Mouse (Mus musculus): ENCODE data around the gene Zan. TPM values are rescaled to one million over a fixed set of nuclear protein-coding genes. Genes with fewer than 3 reads are reported as not detected.

Zan gene
- total RNA-seq, 4 experiments from 2014 or later: not detected

DNA sequence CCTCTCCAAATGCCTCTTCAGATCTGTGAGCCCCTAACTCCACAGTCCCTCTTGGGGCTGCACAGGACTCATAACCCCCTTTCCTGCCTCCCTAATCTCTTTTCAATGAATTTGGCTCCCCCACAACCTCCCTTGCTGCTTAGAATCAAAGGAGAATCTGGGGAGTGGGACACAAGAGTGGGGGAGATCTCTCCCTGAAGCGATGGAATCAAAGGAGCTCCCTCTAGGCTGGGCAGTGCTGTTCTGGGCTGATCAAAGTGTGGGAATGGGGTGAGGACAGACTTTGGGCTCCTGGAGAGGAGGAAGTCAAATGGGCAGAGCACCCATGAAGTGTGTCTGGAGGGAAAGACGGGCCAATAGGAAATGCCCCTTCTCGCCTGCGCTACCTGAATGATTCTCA is 125.5 kb downstream of the Zan start:
- DNase-seq (ENCODE audit: low spot score): no peak

DNA sequence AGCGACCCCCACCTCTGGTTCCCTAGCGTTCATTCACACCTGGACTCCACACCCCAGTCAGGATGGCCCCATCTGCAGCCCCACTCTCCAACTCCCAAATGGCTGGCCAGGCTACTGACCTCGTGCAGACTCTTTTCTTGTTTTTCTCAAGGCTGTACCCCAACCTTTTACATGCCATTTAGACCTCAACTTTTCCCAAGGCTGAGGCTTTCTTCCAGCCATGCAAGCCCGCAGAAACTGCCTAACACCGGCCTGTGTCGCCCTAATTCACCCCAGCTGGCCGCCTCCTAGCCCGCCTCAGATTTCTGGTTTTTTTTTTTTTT is 125.8 kb downstream of the Zan start:
- DNase-seq (ENCODE audit: low spot score): no peak

DNA sequence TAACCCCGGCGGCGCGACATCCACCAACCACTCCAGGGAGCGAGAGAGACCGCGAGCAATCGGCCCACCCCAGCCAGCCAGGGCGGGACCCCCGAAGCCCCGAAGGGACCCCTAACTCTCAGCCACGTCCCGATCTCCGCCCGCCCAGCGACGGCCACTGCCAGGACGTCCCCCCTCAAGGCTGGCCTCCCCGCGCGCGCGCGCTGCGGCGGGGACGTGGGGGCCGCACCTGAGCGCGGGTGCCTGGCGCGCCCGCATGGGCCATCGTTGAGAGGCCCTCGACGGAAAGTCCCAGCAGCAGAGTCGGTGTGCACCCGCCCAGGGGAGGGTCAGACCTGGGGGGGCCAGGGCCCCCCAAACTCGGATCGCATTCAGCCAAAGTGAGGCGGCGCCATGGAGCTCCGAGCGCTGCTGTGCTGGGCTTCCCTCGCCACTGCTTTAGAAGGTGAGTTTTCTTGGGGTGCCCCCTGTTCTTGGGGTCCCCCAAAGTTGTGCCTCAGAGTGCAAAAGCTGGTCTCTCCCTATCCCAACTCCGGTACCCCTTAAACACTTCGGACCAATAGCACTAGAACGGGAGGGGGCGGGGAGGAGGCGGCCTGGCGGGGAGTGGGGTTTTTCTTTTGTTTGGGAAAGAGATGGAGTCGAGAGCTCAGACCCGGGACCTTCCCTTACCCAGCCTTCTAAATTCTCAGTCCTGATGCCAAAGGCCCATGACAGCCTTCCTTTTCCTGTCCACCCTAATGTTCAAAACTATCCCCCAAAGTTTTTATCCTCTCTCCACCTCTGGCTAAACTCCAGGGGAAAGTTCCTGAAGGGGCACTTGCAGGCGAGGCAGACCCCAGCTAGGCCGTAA is 126.4 kb downstream of the Zan start:
- no peak for DNase-seq (ENCODE audit: low spot score)

DNA sequence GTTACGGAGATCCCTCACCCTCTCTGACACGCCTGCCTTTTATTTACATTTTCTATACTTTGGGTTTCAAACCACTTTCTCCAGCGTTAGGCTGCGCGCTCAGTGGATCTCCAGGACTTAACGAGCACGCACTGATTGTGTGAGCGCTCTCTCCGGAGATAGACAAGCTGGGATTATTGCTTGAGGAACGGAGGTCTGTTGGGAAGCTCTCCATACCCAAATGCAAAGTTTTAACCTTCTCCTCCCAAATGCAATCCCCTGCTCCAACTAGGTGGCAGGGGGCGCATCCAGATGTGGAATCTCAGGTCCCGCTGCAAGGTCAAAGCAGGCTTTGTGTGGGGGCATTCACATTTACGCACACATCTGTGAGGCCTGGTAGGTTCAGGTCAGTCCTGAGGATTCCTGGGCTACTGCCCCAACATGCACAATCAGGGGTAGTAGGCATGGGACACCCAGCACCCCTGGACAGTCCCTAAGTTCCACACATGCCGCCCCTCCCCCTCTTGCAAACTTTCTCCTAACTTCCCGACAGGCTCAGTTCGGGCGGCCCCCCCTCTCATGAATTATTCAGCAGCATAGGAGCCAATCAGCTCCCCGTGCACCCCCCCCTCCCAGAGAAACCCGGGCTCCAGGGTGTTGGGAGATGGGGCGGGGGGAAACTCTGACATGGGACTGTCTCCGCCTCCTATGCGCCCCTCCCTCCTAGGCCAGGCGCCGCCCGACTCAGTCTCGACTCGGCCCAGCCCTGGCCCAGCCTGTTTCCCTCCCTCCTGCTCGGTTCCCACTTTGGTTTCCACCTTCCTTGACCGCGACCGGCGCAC is 127.3 kb downstream of the Zan start, which contains the start of gene Ephb4:
Ephb4 (plus strand) TSS at position 726 of the 821 bp plus-strand sequence.
- peak; percentile 94 for DNase-seq (ENCODE audit: low spot score)

DNA sequence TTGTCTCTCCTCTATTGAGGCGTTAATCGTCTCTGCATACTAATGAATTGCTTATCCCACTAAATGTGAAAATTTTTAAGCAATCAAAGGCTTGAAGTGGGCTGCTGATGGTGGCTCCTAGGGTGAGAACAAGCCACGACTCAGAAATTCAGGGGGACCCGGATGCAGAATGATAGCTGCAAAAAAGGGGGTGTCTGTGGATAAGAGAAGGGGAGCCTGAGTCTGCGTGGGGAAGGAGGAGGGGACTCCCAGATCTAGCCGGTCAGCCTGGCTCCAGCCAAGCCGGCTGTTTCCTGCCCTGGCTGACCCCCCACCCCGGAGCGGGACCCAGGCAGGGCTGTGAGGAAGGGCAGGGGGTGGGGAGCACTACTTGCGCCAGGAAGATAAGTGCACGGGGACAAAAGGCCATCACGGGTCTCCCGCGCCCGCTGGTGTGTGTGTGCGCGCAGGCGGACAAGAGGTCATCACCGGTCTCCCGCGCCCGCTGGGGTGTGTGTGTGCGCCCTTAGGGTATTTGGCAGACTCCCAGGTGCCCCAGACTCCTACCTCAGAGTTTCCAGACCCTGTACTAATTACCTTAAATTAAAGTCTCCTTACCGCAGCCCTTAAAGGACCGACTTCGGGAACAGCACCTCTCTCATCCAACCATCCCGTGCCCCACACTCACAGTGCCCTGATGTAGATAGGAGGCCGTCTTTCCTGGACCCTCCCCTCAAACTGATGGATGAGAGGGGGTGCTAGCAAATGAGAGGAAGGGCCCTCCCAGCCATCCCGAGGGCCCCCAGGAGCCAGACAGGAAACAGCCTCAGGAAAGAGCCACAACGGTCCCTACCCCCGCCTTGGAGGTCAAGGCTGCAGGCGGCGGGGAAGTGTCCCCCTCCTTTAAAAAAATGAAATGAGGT is 128.1 kb downstream of the Zan start:
- DNase-seq (ENCODE audit: low spot score): peak; percentile 85

DNA sequence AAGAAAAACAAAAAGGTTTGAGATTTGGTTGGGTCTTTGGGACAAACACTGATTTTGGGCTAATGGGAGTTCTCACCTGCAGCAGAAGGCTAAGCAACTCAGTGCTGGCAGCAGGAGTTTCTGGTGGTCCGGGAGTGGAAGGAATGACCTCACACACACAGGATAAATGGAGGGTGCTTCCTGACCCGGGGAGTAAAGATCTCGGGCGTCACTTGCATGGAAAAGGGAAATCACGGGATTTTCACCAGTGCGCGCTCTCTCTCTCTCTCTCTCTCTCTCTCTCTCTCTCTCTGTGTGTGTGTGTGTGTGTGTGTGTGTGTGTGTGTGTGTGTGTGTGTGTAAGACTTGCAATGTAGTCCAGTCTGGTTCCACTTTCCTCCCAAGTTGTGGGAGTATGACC is 129.0 kb downstream of the Zan start:
- DNase-seq (ENCODE audit: low spot score): no peak

DNA sequence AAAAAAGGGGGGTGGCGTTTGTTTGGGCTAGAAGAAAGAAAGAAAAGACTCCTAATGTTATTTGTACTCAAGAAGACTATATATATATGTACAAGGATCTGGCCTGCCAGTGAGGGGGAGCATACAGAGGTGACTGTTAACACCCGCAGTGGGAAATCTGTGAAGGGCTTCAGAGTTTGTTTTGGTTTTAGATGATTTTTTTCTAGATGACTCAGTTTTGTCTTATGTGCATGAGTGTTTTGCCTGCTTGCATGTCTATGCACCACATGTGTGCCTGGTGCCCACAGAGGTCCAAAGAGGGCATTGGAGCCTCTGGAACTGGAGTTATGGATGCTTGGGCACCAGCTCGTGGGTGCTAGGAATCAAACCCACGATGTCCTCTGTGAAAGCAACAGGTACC is 129.9 kb downstream of the Zan start:
- DNase-seq (ENCODE audit: low spot score): no peak

DNA sequence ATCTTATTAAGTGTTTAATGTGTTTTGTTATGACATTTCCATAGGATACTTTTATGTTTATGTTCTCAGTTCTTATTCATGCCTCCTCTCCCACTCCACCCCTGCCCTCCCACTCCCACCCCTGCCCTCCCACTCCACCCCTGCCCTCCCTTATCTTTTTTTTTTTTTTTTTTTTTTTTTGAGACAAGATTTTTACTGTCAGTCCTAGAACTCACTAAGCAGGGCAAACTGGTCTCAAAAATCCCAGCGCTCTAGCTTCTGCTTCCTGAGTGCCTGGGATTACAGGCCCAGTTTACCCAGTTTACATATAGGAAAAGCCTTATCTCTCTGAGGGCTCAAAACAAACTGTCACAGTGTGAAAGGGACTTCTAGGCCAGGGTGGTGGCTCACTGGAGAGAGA is 130.5 kb downstream of the Zan start:
- no peak for DNase-seq (ENCODE audit: low spot score)

DNA sequence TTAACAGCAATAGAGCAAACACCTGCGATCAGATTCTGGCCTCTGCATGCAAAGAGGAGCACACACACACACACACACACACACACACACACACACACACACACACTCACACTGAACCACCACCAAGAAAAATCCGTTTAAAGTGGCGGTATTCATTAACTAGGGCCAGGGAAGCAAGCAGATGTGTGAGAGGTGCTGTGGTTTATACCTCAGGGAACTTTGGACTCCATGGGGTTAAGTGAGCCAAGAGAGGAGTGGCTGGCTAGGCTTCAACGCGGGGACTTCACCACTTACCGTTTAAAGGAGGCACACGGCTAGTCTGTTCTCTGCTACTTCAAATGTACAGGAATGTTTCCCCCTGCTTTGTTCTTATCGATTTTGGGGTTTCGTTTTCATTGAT is 131.0 kb downstream of the Zan start:
- DNase-seq (ENCODE audit: low spot score): no peak

DNA sequence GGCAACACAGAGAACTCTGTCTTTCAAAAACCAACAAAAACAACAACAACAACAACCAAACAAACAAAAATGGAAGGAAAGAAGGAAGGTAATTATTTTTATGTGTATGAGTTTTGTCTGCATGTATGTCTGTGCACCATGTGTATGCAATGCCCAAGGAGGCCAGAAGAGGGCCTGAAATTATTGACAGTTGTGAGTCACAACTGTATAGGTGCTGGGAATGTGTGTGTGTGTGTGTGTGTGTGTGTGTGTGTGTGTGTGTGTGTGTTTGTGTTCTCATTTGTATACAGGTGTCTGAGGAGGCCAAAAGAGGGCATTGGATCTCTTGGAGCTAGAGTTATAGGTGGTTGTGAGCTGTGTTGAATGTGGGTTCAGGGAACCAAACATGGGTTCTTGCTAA is 133.0 kb downstream of the Zan start:
- DNase-seq (ENCODE audit: low spot score): no peak

DNA sequence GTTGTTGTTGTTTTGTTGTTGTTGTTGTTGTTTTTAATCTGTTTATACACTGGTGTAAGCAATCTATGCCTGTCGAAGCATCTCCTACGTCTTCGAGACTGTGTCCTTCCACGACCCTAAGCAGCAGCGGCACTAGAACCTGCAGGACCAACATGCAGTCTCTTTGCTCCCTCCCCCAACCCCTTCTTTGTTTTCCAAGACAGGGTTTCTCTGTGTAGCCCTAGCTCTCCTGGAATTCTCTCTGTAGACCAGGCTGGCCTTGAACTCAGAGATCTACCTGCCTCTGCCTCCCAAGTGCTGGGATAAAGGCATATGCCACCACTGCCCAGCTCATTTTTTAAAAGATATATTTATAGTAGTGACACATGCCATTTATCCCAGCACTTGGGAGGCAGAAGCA is 133.5 kb downstream of the Zan start:
- DNase-seq (ENCODE audit: low spot score): no peak

DNA sequence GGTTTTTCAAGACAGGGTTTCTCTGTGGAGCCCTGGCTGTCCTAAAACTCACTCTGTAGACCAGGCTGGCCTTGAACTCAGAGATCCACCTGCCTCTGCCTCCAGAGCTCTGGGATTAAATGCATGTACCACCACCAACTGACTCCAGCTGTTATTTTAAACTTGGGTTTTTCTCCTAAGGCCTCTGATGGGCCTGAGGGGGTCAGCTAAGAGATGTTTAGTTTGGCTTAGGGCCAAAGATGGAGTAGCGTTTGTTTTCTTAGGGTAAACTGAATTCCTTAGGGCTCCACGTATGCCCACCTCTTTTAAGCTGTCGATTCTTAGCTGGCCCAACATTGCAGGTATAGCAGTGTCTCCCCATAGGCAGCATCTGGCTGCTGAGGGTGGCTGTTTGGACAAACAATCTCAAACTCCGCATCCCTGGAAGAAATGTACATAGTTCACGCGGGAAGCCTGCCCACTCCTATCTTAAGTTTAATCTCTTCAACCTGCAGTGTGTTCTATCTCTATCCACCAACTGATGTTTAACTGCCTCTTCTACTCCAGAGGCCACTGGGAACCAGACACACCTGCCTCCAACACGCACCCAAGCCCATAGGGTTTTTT is 134.4 kb downstream of the Zan start:
- DNase-seq (ENCODE audit: low spot score): no peak

DNA sequence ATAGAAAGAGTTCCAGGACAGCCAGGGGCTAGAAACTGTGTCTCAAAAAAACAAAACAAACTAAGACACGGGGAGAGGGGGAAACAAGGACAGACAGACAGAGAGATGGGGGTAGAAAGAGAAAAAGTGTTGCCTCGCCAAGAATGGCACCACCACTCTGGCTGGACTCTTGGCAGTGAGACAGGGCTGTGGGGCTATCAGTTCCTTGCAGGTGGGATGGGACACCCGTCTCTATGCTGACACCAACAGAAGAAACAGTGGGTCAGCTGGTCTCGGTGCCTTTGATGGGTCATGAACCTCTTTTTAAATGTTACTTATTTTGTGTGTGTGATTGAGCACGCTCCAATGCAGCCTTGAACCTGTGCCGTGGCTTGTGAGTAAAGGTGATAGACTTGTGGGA is 136.6 kb downstream of the Zan start:
- DNase-seq (ENCODE audit: low spot score): no peak

DNA sequence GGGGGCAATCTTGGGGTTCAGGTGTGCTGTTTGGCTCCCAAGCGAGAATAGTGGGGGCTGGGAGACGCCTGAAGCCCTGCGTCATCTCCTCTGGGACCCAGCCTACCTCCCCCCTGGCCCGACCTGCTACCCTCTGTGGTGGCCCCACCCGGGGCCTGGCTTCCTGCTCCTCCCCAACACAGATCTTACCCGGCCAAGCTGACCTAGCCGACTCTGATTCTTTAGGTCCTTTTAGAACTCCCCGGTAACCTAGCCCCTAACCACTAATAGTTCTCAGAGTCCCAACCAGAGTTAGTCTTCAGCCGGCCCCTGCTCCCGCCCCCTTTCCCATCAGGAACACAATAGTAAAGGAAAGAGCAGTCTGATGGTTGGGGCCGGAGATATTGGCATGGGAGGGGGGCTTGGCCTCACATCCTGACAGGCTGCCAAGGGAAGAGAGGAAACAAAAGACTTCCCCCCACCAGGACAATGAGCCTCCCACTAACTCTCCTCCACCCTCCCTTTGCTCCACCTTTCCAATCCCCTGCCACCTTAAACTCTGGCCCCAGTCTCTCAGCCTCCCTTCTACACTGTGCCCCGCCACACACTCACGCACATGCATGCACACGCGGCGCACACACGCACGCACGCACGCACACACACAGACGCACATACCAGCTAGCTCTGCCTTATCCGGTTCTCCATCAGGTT is 137.4 kb downstream of the Zan start:
- DNase-seq (ENCODE audit: low spot score): peak; percentile 78

DNA sequence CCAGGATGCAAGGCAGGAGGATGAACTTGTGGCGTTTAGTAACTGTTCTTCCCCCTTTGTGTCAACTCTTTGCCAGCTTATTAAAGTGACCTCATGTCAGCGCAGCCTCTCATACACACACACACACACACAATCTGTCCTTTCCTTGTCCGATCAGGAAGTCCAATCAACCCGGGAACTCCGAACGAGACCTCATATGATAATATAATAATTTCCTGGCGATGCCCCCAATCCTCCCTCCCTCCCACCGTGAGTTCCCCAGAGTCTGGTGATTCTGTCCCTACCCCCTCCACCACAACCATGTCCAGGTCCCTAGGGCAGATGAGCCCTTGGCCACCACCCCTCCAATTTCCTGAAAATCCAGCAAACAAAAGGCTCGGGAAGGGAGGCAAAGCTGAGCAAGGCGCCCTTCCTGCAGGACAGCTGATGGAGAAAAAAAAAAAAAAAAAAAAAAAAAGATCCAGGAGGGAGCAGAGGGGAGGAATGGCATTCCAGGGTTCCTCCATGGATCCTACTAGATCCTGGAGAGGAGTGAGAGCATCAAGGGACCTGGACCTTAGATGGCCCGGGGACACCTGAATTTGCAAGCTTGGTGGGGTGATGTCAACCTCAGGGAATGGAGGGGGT is 138.1 kb downstream of the Zan start:
- peak; percentile 83 for DNase-seq (ENCODE audit: low spot score)

DNA sequence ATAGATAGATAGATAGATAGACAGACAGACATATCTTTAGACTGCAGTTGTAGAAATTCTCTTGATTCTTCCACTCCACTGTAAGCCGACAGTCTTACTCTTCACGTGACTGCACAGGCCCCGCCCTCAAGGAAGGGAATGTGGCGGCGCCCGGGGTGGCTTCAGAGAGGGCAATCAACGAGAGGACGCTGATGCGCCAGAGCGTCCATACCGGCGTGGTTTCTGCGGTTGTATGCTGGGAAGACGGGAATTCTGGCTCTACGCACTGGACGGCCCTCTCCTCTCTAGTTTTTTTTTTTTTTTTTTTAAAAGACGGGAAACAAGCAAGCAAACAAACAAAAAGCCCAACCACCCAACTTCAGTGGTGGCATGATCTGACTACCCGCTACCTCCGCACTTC is 138.6 kb downstream of the Zan start:
- peak; percentile 90 for DNase-seq (ENCODE audit: low spot score)

DNA sequence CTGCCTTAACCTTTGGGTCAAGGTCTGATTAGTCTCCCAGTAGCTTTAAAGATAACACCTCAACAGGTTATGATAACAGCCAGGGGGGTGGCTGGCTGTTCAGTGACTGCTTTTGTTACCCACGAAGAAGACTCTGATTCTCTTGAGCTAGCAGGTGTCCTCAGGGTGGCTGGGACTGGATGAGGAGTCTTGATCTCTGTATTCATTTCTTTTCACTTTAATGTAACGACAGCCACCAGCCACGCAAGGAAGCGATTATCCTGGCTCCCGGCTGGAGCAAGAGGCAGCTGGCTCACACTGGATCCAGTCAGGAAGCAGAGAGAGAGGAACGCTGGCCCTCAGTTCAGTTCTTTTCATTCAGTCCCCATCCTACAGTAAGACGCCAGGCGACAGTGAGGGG is 139.7 kb downstream of the Zan start:
- no peak for DNase-seq (ENCODE audit: low spot score)

DNA sequence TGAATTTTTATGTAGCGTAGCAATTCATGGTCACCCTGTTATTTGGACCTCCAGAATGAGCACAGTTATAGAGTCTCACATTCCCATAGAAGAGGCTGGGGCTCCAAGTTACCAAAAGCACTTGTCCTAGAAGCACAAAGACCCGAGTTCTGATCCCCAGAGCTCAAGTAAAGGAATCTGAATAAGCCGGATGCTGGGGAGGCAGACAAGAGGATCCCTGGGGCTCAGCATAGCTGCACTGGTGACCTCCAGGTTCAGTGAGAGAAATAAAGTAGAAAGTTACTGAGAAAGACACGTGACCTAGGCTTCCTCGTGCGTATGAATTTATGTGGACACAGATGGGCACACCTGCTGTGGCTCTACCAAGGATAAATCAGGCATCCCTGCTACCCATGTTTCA is 141.8 kb downstream of the Zan start:
- DNase-seq (ENCODE audit: low spot score): no peak

DNA sequence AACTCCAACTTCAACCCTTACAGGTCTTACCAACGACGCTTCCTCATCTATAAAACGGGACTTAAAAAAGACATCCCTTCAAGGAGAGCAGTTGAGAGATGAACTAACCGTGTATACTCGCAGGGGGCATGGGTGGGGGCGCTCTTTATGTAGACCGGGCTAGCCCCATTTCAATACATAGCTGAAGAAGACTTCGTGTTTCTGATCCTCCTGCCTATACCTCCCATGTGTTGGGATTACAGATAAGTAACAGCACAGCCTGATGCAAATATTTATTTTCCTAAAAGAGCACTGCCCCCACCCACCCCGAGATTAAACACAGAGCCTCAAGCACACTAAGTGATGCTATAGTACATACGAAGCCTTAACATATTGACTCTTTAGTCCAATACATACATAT is 142.5 kb downstream of the Zan start:
- DNase-seq (ENCODE audit: low spot score): no peak

DNA sequence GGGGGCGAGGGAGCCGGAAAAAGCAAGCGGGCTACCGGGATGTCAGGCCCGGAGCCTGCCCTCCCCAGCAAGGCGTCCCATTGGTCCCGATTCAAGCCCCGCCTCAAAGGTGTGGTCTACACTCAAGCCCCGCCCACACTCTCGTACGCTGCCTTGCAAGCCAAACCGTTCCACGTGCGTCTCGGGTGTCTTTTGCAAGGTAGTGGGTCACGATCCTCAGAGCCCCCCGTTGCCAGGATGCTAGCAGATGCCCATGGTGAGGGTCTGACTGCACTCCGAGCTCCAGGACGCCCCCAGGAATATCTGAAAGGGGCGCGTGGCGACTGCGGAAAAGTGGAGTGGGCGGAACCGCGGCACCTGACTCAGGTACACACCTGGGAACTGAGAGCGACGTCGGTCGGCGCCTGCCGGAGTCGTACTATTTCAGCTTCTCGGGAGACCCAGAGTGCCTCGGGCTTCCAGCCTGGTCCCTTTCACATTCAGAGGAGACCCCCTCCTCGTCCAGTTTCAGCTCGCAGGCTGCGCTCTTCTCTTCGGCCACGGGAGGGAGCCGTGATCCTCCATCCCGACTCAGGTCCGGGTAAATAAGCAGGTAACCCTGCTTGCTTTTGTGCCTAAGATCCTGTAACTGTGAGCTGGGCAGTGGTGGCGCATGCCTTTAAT is 143.2 kb downstream of the Zan start, which contains the start of gene Slc12a9:
Slc12a9 (minus strand) TSS at position 86 of the 663 bp plus-strand sequence.
- DNase-seq (ENCODE audit: low spot score): peak; percentile 91

Measured in heart, adult 8-10 months (tissue).